Mouse (Mus musculus) heart, postnatal 36 days (tissue): Measurements from ENCODE around the gene Gdf1. TPM values are rescaled to one million over a fixed set of nuclear protein-coding genes. Genes with fewer than 3 reads are reported as not detected.
A peak's percentile ranks its signal among the peaks of the same experiment; 100 is the strongest.

ENCODE experiments used
- DNase-seq, 2 experiments: peaks; one replicate each; pipeline ENCODE4 v3.0.0; 2021 to 2022
- intact Hi-C: fragments of 180-260 bp; cut with DNase I; formaldehyde crosslinking; loops from one replicate; pipeline ENCODE4 v1.15.1; 2025
- total RNA-seq, 2 experiments: library from RNA; stranded (reverse); gene quantifications; 2 replicates each; pipeline ENCODE4 v1.2.3; 2021

Gene Gdf1
- total RNA-seq, 2 experiments from 2014 or later = not detected

GRCm38 (mm10) chr8:70359411-70359810 is 29.8 kb downstream of the Gdf1 start:
- intact Hi-C loops = no loop called here
- DNase-seq = no peak

GRCm38 (mm10) chr8:70360769-70361168 is 31.2 kb downstream of the Gdf1 start:
- no peak for DNase-seq
- intact Hi-C loops = no loop called here

GRCm38 (mm10) chr8:70361484-70362032 is 31.9 kb downstream of the Gdf1 start:
- no peak for DNase-seq
- intact Hi-C loops = no loop called here

GRCm38 (mm10) chr8:70364066-70364465 is 34.4 kb downstream of the Gdf1 start:
- peak in 1 of 2 experiments; percentile 59 for DNase-seq
- intact Hi-C loops = no loop called here

GRCm38 (mm10) chr8:70366588-70366987 is 37.0 kb downstream of the Gdf1 start:
- no peak for DNase-seq
- intact Hi-C loops = no loop called here

- DNase-seq = no peak
- intact Hi-C loops = no loop called here
Measured at GRCm38 (mm10) chr8:70370476-70370875, 40.9 kb downstream of the Gdf1 start.

- intact Hi-C loops = no loop called here
- no peak for DNase-seq
Measured at GRCm38 (mm10) chr8:70371951-70372350, 42.3 kb downstream of the Gdf1 start.

GRCm38 (mm10) chr8:70373397-70374317 is 44.0 kb downstream of the Gdf1 start, which contains the start of gene Comp:
Gene Comp (plus strand): TSS chr8:70373558.
- DNase-seq = no peak
- intact Hi-C loops = no loop called here

GRCm38 (mm10) chr8:70374318-70374927 is 44.8 kb downstream of the Gdf1 start:
- DNase-seq = peak; percentile 67 to 74
- intact Hi-C loops = no loop called here

GRCm38 (mm10) chr8:70375212-70375859 is 45.7 kb downstream of the Gdf1 start:
- intact Hi-C loops = no loop called here
- DNase-seq = peak in 1 of 2 experiments; percentile 22

GRCm38 (mm10) chr8:70376275-70376741 is 46.7 kb downstream of the Gdf1 start:
- intact Hi-C loops = no loop called here

GRCm38 (mm10) chr8:70377049-70377448 is 47.4 kb downstream of the Gdf1 start:
- intact Hi-C loops = no loop called here
- no peak for DNase-seq

More at GRCm38 (mm10) chr8:70376275-70376741, 46.7 kb downstream of the Gdf1 start:
- no peak for DNase-seq

GRCm38 (mm10) chr8:70380069-70380468 is 50.5 kb downstream of the Gdf1 start:
- intact Hi-C loops = loop anchor here (10.0 kb wide), 1 partner anchor 205 kb away; no protein-coding TSS in a partner anchor
- no peak for DNase-seq

Other genes with a start within 250 kb of the Gdf1 start
- gene Hapln4, start 246.4 kb upstream of the Gdf1 start, total RNA-seq = not detected
- under 1 TPM in 1 of 2 experiments, not detected in 1; 0.06 TPM for gene Ncan, start 208.9 kb upstream of the Gdf1 start, total RNA-seq
- gene Nr2c2ap, start 198.5 kb upstream of the Gdf1 start, total RNA-seq = 1 to 10 TPM; 8.3 to 8.5 TPM
- gene Rfxank, start 190.7 kb upstream of the Gdf1 start, total RNA-seq = 10 to 100 TPM; 17.2 to 19.6 TPM
- gene Borcs8, start 190.3 kb upstream of the Gdf1 start, total RNA-seq = 10 to 100 TPM; 23.5 to 23.7 TPM
- under 1 TPM; 0.25 to 0.49 TPM for gene Mef2b, start 190.1 kb upstream of the Gdf1 start, total RNA-seq
- gene Tmem161a, start 157.5 kb upstream of the Gdf1 start, total RNA-seq = 100 to 1,000 TPM in 1 of 2 experiments, 10 to 100 TPM in 1; 99.2 to 103 TPM
- gene Slc25a42, start 117.5 kb upstream of the Gdf1 start, total RNA-seq = 10 to 100 TPM; 53.2 to 66.7 TPM
- gene Sugp2, start 95.6 kb upstream of the Gdf1 start, total RNA-seq = 10 to 100 TPM; 41.4 to 43.0 TPM
- gene Armc6, start 95.4 kb upstream of the Gdf1 start, total RNA-seq = 1 to 10 TPM; 6.2 to 7.0 TPM
- gene Homer3, start 47.0 kb upstream of the Gdf1 start, total RNA-seq = 10 to 100 TPM in 1 of 2 experiments, 1 to 10 TPM in 1; 8.5 to 10.5 TPM
- 10 to 100 TPM; 25.8 to 34.5 TPM for gene Ddx49, start 27.3 kb upstream of the Gdf1 start, total RNA-seq
- gene Cope, start 27.3 kb upstream of the Gdf1 start, total RNA-seq = 100 to 1,000 TPM; 157 TPM
- gene Cers1, start 14.0 kb upstream of the Gdf1 start, total RNA-seq = under 1 TPM; 0.33 to 0.64 TPM
- 10 to 100 TPM; 45.4 to 46.0 TPM for gene Upf1, start 23.5 kb downstream of the Gdf1 start, total RNA-seq
- 1 to 10 TPM; 4.3 to 5.6 TPM for gene Comp, start 43.7 kb downstream of the Gdf1 start, total RNA-seq
- 1 to 10 TPM; 8.2 to 9.8 TPM for gene Crtc1, start 109.8 kb downstream of the Gdf1 start, total RNA-seq
- 1 to 10 TPM; 8.1 to 9.4 TPM for gene Klhl26, start 147.2 kb downstream of the Gdf1 start, total RNA-seq
- gene Tmem59l, start 157.5 kb downstream of the Gdf1 start, total RNA-seq = not detected
- under 1 TPM; 0.39 to 0.62 TPM for gene Crlf1, start 163.3 kb downstream of the Gdf1 start, total RNA-seq
- 100 to 1,000 TPM; 109 to 113 TPM for gene Rex1bd, start 176.9 kb downstream of the Gdf1 start, total RNA-seq
- gene Uba52, start 181.0 kb downstream of the Gdf1 start, total RNA-seq = 1,000 to 10,000 TPM; 1,469 to 1,509 TPM
- 100 to 1,000 TPM; 133 to 138 TPM for gene Fkbp8, start 197.9 kb downstream of the Gdf1 start, total RNA-seq
- 10 to 100 TPM; 88.4 to 91.4 TPM for gene Kxd1, start 198.1 kb downstream of the Gdf1 start, total RNA-seq
- 10 to 100 TPM; 12.0 to 12.1 TPM for gene Ell, start 209.6 kb downstream of the Gdf1 start, total RNA-seq